Mouse (Mus musculus) limb, embryonic 14.5 days (tissue): Measurements from ENCODE around the gene Tnr. TPM values are rescaled to one million over a fixed set of nuclear protein-coding genes. Genes with fewer than 3 reads are reported as not detected.

Experiments
- ATAC-seq: fragments of 200-750 bp; cut with Nextera tagmentation; 2 replicates; pipeline ENCODE4 v1.8.0; 2017; ENCODE audit warnings: low read depth, moderate number of reproducible peaks, moderate TSS enrichment; ENCODE audit not compliant: low FRiP score
- DNase-seq: peaks from one replicate; pipeline ENCODE4 v3.0.0-alpha.2; 2015; ENCODE audit warnings: low spot score
- H3K27ac ChIP-seq: fragments of 300-500 bp; sonication (generic); replicated peaks from 2 replicates; pipeline ENCODE4 v1.5.1; 2014; ENCODE audit warnings: low read depth, mild to moderate bottlenecking, low read length, moderate library complexity, mixed read lengths
- H3K27me3 ChIP-seq: fragments of 300-500 bp; sonication (generic); 2 replicates; pipeline ENCODE4 v1.6.1; 2014; ENCODE audit warnings: low read length, mixed read lengths; ENCODE audit not compliant: control insufficient read depth, insufficient read depth
- H3K36me3 ChIP-seq: fragments of 300-500 bp; sonication (generic); 2 replicates; pipeline ENCODE4 v1.6.1; 2014; ENCODE audit warnings: mild to moderate bottlenecking, low read length, moderate library complexity, mixed read lengths; ENCODE audit not compliant: control insufficient read depth, insufficient read depth
- H3K4me1 ChIP-seq: fragments of 300-500 bp; sonication (generic); 2 replicates; pipeline ENCODE4 v1.6.1; 2014; ENCODE audit warnings: antibody characterized with exemption, low read length, mixed read lengths; ENCODE audit not compliant: control insufficient read depth, insufficient read depth
- H3K4me2 ChIP-seq: fragments of 300-500 bp; sonication (generic); replicated peaks from 2 replicates; pipeline ENCODE4 v1.6.1; 2014; ENCODE audit warnings: low read depth, mild to moderate bottlenecking, low read length, moderate library complexity; ENCODE audit not compliant: severe bottlenecking
- H3K4me3 ChIP-seq: fragments of 300-500 bp; sonication (generic); replicated peaks from 2 replicates; pipeline ENCODE4 v1.5.1; 2014; ENCODE audit warnings: low read length
- H3K9ac ChIP-seq: fragments of 300-500 bp; sonication (generic); 2 replicates; pipeline ENCODE4 v1.6.1; 2014; ENCODE audit warnings: mild to moderate bottlenecking, low read depth, low read length, moderate library complexity; ENCODE audit not compliant: severe bottlenecking
- H3K9me3 ChIP-seq: fragments of 300-500 bp; sonication (generic); 2 replicates; pipeline ENCODE4 v1.6.1; 2016; ENCODE audit warnings: low read length; ENCODE audit not compliant: control insufficient read depth
- POLR2A ChIP-seq: fragments of 200-500 bp; IDR thresholded peaks from 2 replicates; pipeline ENCODE4 v1.8.0; 2012; ENCODE audit warnings: inconsistent platforms, mild to moderate bottlenecking, moderate library complexity, borderline replicate concordance; ENCODE audit not compliant: insufficient read depth, insufficient read length; ENCODE audit errors: extremely low read depth
- WGBS: fragments of 180-500 bp; shearing (Covaris S2); extraction: QIAGEN DNeasy Blood & Tissue Kit; methylation state at CpG from one replicate; pipeline ENCODE4 v1.1.7; 2014; 5-methylcytosine and 5-hydroxymethylcytosine counted together
- polyA plus RNA-seq, 2 experiments: library from polyadenylated mRNA; depleted of rRNA in 1 of 2; stranded (reverse) in 1 of 2; unstranded in 1 of 2; fragments of >200 nt; fragmentation: Nextera tagmentation in 1 of 2; extraction: Ambion mirVana in 1 of 2; gene quantifications; 2 replicates each; pipeline versions ENCODE4 v1.2.1 to v1.2.3; 2012 to 2014

The Tnr gene
- polyA plus RNA-seq, 2 experiments, result 0.03 to 0.15 TPM

DNA sequence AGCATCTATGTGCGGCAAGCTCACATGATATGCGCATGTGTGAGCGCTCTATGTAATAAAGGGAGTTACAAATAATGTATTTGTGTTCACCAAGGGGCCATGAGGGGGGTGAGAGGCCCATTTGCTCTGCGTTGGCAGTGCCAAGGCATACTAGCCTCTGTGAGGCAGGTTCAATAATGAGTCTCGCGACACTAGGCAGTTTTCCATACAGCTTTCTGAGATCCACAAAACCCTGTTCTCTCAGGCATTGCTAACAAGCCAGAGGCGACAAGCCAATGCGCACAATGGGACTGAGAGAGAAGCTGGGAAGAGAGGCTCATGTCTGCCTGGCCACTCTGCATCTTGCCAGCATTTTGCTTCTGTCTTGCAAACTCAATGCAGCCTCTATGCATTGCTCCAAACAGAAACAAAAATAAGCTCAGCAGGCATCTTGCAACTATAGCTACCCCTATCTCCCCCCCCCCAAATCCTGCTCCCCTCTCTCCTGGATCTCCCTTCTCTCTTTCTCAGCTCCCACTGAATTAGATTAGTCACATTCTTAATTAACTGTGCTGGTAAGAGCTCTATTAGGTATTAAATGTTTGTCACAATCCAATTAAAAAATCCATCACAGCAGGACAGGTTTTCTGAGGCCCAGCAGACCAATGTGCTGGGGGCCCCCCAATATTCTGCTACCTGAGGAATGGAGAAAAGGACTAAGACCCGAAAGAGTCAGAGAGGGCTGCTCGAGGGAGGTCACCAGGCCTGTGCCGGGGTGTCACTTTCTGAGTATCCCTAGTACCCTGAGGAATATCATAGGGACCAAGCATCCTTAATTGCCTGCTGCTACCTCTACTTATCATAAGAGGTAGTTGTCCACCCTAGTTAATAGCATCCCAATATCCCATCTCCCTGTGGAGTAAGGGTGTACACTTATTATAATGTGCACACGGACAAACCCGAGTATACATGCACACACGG lies 70.8 kb downstream of the Tnr start:
- WGBS, result 79% methylated on average over 14 of the region's 14 CpGs
- no peaks in the 10 kb centered on the region for H3K27me3 ChIP-seq
- no peak overlapping the region for H3K9ac ChIP-seq
- no peak overlapping the region for H3K4me3 ChIP-seq
- no peak for ATAC-seq
- no peaks in the 10 kb centered on the region for H3K9me3 ChIP-seq
- no peaks in the 10 kb centered on the region for H3K4me1 ChIP-seq
- no peak for DNase-seq
- TF ChIP-seq POLR2A, result no peak
- no peaks in the 10 kb centered on the region for H3K36me3 ChIP-seq
- H3K27ac ChIP-seq, result no peak overlapping the region
- no peak overlapping the region for H3K4me2 ChIP-seq

DNA sequence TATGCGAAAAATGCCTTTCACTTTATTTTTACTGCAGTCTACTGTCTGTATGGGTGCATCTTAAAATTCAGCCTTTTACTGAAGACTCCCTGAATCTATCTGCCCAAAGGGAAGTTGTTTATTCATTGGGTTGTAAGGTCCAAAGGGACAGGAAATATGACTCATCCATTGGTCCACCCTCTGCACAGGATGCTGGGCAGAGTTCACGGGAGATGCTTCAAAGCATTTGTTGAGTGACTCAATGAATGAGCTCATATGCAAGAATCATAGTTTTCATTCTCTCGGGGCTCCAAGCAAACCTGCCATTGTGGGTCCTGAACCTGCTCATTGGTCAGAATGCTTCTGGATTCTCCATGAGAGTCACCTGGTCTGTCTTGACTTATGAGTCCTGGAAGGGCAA lies 72.2 kb downstream of the Tnr start:
- Histone ChIP-seq H3K9ac (no peak overlapping the region), H3K4me1 (no peaks in the 10 kb centered on the region), H3K27me3 (no peaks in the 10 kb centered on the region), H3K4me2 (no peak overlapping the region), H3K27ac (no peak overlapping the region), H3K9me3 (no peaks in the 10 kb centered on the region), H3K36me3 (no peaks in the 10 kb centered on the region), H3K4me3 (no peak overlapping the region)
- DNase-seq, result no peak
- ATAC-seq, result no peak
- no peak for TF ChIP-seq POLR2A
- WGBS, result 83% methylated on average over 3 of the region's 3 CpGs

DNA sequence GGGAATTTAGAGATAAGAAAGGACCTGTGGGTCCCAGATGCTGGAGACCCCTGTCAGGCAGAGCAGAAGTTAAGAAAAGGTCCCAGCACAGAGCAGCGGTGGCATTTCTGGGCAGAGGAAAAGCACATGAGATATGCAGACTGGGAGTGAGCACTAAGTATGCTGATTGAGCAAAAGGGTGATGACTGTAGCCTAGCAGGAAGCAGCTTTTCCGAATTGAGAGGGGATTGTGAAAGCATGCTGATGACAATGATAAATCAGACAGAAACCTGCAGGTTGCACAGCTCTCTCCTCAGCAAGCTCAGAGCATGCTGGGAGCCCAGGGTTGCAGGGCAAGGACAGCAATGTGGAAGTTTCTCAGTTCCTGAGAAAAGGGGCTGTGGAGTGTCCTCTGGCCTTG lies 73.1 kb downstream of the Tnr start:
- H3K27ac ChIP-seq, result no peak overlapping the region
- no peaks in the 10 kb centered on the region for H3K4me1 ChIP-seq
- no peak for TF ChIP-seq POLR2A
- no peaks in the 10 kb centered on the region for H3K36me3 ChIP-seq
- ATAC-seq, result no peak
- no peak for DNase-seq
- no peak overlapping the region for H3K9ac ChIP-seq
- 63% methylated on average over 2 of the region's 2 CpGs for WGBS
- no peak overlapping the region for H3K4me2 ChIP-seq
- H3K27me3 ChIP-seq, result no peaks in the 10 kb centered on the region
- H3K4me3 ChIP-seq, result no peak overlapping the region
- H3K9me3 ChIP-seq, result no peaks in the 10 kb centered on the region

DNA sequence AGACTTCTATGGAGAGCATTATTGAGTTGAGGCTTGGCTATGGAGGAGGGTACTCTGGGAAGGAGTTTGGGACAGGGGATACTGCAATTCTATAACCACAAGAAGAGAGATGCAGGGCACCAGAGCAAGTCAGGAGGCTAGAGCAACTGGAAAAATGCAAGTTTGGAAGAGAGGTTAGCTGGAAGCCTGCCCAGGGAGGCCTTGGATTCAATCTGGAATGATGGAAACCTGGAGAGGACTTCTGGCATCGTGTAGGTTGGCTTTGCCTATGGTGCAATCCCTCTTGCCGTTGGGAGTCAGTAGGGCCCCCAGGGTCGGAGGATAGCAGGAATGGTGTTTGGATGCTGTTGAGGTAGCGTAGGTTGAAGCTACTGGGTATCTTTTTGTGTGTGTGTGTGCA lies 90.0 kb downstream of the Tnr start:
- no peak for DNase-seq
- H3K36me3 ChIP-seq, result no peaks in the 10 kb centered on the region
- WGBS, result 77% methylated on average over 4 of the region's 4 CpGs
- no peak overlapping the region for H3K4me2 ChIP-seq
- H3K27me3 ChIP-seq, result no peaks in the 10 kb centered on the region
- no peaks in the 10 kb centered on the region for H3K9me3 ChIP-seq
- no peak for TF ChIP-seq POLR2A
- no peak overlapping the region for H3K27ac ChIP-seq
- no peak overlapping the region for H3K9ac ChIP-seq
- no peaks in the 10 kb centered on the region for H3K4me1 ChIP-seq
- H3K4me3 ChIP-seq, result no peak overlapping the region
- ATAC-seq, result no peak

GRCm38 (mm10) chr1:159614062-159614601 lies 90.6 kb downstream of the Tnr start:
- H3K36me3 ChIP-seq, result no peaks in the 10 kb centered on the region
- no peaks in the 10 kb centered on the region for H3K27me3 ChIP-seq
- TF ChIP-seq POLR2A, result no peak
- no peak for ATAC-seq
- H3K4me3 ChIP-seq, result no peak overlapping the region
- H3K4me1 ChIP-seq, result no peaks in the 10 kb centered on the region
- DNase-seq, result no peak
- H3K4me2 ChIP-seq, result no peak overlapping the region
- 74% methylated on average over 6 of the region's 6 CpGs for WGBS
- no peak overlapping the region for H3K27ac ChIP-seq
- H3K9ac ChIP-seq, result no peak overlapping the region
- H3K9me3 ChIP-seq, result no peaks in the 10 kb centered on the region
